Mouse (Mus musculus) thymus, postnatal 4 days (tissue): ENCODE results near the gene AI464131.

Experiments used
- DNase-seq: peaks from one replicate; pipeline ENCODE4 v3.0.0; 2021

AI464131 gene

DNA sequence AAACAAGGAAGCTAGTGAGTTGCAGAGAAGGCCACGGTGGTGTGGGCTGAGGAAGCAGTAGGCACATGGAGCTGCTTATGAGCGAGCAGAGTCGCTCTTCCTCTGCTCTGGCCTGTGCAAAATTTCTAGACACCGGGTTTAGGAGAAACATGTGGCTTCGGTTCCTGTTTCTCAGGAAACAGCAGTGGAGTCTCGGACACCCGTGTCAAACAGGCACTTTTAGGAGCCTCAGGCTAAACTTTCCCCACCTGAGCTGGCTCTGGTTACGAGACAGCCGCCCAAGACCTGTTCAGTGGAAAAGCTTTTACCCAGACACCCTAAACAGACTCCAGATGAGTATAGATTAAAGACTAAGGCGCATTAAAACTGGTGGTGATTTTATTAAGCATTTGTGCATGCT is 33.7 kb downstream of the AI464131 start:
- no peak for DNase-seq

GRCm38 (mm10) chr4:41468396-41469080 is 34.3 kb downstream of the AI464131 start:
- DNase-seq, result peak; percentile 47

- no peak for DNase-seq
Measured at GRCm38 (mm10) chr4:41465287-41465665, 37.6 kb downstream of the AI464131 start.

DNA sequence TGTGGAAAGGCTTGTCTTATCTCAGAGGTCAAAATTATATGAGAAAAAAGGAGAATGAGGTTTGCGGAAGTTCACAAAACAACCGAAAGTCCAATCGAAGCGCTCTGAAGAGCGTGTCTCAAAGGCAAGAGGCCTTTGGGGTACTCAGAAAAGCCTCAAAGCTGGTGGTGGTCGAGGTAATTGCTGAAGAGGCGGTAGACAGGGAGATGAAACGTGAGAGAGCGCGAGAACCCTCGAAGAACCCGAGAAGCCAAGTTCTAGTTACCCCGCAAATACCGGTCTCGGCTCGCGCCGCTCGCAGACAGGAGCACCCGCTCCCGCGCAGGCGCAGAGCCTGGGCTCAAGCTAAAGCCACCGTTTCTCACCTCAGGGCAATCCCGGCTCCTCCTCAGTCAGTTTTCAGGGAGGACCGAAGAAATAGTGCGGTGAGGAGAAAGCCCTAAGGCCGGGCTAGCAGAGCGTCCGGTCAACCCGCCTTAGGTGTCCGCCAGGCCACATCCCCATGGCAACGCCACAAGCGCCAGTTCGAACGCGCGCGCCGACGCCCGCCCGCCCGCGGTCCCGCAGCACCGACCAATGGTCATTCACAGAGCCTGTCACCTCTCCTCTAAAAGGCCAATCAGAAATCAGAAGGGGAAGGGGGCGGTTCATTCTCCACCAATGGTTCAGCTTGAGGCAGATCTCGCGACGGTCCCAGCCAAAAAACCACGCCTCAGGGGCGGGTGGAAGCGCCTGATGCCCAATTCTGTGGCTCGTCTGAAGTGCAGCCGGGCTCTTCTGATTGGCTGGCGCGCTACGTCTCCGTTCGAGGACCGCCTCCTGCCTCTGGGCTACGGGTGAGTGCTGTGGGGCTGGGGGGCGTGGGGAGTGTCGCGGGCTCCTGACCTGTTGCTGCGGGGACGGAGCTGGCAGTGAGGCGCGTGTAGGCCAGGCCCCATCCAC is 38.3 kb downstream of the AI464131 start, which contains the start of the genes Kif24 and Nudt2:
TSS of gene Kif24 (minus strand) at position 543 of the 942 bp plus-strand sequence.
TSS of gene Nudt2 (plus strand) at position 807 of the 942 bp plus-strand sequence.
- peak; percentile 94 for DNase-seq

DNA sequence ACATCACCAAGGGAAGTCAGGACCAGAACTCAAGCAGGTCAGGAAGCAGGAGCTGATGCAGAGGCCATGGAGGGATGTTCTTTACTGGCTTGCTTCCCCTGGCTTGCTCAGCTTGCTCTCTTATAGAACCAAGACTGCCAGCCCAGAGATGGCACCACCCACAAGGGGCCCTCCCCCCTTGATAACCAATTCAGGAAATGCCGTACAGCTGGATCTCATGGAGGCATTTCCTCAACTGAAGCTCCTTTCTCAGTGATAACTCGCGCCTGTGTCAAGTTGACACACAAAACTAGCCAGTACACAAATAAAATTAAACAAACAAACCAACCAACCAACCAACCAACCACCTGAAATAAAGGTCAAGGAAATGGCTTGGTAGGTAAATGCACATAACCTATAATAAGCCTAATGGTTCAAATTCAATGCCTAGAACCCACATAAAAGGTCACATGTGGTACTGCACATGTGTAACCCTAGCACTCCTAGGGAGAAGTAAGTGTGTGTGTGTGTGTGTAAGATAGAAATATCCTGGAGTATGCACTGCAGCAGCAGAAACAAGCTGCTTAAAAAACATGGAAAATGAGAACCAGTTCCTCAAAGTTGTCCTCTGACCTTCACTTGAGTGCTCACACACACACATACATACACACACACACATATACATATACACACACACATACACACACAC is 39.7 kb downstream of the AI464131 start:
- DNase-seq, result peak; percentile 48

DNA sequence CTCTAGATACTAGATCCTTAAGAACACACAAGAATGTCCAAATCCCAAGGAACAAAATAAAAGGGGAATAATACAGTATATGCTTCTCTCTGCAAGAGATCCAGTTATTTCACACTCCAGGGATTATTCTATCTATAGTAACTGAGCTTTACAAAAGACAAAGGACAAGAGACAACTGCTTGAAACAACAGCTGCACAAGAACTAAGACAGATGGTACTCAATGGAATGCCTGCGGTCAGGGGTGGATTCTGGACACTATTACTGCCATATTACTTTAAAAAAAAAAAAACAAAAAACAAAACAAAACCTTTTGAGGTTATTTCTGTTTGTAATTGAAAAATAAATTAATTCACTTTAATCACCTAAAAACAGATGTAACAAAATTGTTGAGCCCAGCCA is 42.2 kb downstream of the AI464131 start:
- DNase-seq, result no peak

- DNase-seq, result no peak
Measured at GRCm38 (mm10) chr4:41447595-41447994, 55.3 kb downstream of the AI464131 start.
